Mouse (Mus musculus) liver, embryonic 14.5 days (tissue): ENCODE results near the gene Cdiptos. TPM values are rescaled to one million over a fixed set of nuclear protein-coding genes. Genes with fewer than 3 reads are reported as not detected.

Experiments
- ATAC-seq: fragments of 200-750 bp; cut with Nextera tagmentation; 2 replicates; pipeline ENCODE4 v1.8.0; 2017; ENCODE audit warnings: moderate number of reproducible peaks, mild to moderate bottlenecking, moderate library complexity; ENCODE audit not compliant: insufficient read depth
- DNase-seq, 3 experiments: peaks; one replicate each; pipeline ENCODE4 v3.0.0-alpha.2; 2012 to 2013; ENCODE audit warnings: low read depth in 3 of 3, low spot score in 3 of 3
- H3K27ac ChIP-seq: fragments of 300-500 bp; sonication (generic); 2 replicates; pipeline ENCODE4 v1.5.1; 2014; ENCODE audit warnings: moderate library complexity, mild to moderate bottlenecking, control low read depth, inconsistent platforms
- H3K27me3 ChIP-seq: fragments of 300-500 bp; sonication (generic); 2 replicates; pipeline ENCODE4 v1.6.1; 2014; ENCODE audit warnings: mild to moderate bottlenecking, low read length, moderate library complexity; ENCODE audit not compliant: control insufficient read depth, insufficient read depth
- H3K36me3 ChIP-seq: fragments of 300-500 bp; sonication (generic); replicated peaks from 2 replicates; pipeline ENCODE4 v1.6.1; 2014; ENCODE audit warnings: low read depth; ENCODE audit not compliant: control insufficient read depth, insufficient read depth
- H3K4me1 ChIP-seq, 2 experiments: fragments of 200-500 bp in 1 of 2; fragments of 300-500 bp in 1 of 2; sonication (generic) in 1 of 2; replicated peaks; 2 replicates each; pipeline ENCODE4 v1.6.1; 2012 to 2014; ENCODE audit warnings: antibody characterized with exemption in 1 of 2, inconsistent platforms in 1 of 2, low read length in 1 of 2; ENCODE audit not compliant: control insufficient read depth in 2 of 2, insufficient read depth in 2 of 2
- H3K4me2 ChIP-seq: fragments of 300-500 bp; sonication (generic); 2 replicates; pipeline ENCODE4 v1.6.1; 2014; ENCODE audit warnings: low read depth, mild to moderate bottlenecking, control low read depth, moderate library complexity
- H3K4me3 ChIP-seq, 2 experiments: fragments of 200-500 bp in 1 of 2; fragments of 300-500 bp in 1 of 2; sonication (generic) in 1 of 2; 2 replicates each; pipeline ENCODE4 v1.5.1; 2012 to 2014; ENCODE audit warnings: low read depth in 2 of 2, low read length in 2 of 2, mild to moderate bottlenecking in 2 of 2, control low read depth in 1 of 2, inconsistent platforms in 1 of 2, moderate library complexity in 1 of 2; ENCODE audit not compliant: insufficient read depth in 1 of 2
- H3K9ac ChIP-seq: fragments of 300-500 bp; sonication (generic); replicated peaks from 2 replicates; pipeline ENCODE4 v1.6.1; 2014; ENCODE audit warnings: mild to moderate bottlenecking, control low read depth, moderate library complexity
- H3K9me3 ChIP-seq: fragments of 300-500 bp; sonication (generic); 2 replicates; pipeline ENCODE4 v1.6.1; 2016; ENCODE audit warnings: low read length, mixed read lengths; ENCODE audit not compliant: control insufficient read depth
- CTCF ChIP-seq: IDR thresholded peaks from 2 replicates; pipeline ENCODE4 v1.5.1; 2016; ENCODE audit warnings: antibody characterized with exemption, low read depth, control low read depth
- EP300 ChIP-seq: IDR thresholded peaks from 2 replicates; pipeline ENCODE4 v1.6.1; 2016; ENCODE audit warnings: antibody characterized with exemption, low read depth
- WGBS: fragments of 180-500 bp; shearing (Covaris S2); extraction: QIAGEN DNeasy Blood & Tissue Kit; methylation state at CpG from one replicate; pipeline ENCODE4 v1.1.7; 2014; ENCODE audit not compliant: insufficient replicate concordance; 5-methylcytosine and 5-hydroxymethylcytosine counted together
- polyA plus RNA-seq, 2 experiments: library from polyadenylated mRNA; depleted of rRNA in 1 of 2; stranded (reverse) in 1 of 2; unstranded in 1 of 2; fragments of >200 nt; fragmentation: Nextera tagmentation in 1 of 2; extraction: Ambion mirVana in 1 of 2; gene quantifications; 2 replicates each; pipeline versions ENCODE4 v1.2.1 to v1.2.3; 2012 to 2014

Gene Cdiptos
- polyA plus RNA-seq, 2 experiments: 0.18 to 0.20 TPM

- no peak for ATAC-seq
- no peak for DNase-seq
- Histone ChIP-seq H3K36me3 (no peaks in the 10 kb centered on the region), H3K4me2 (no peak overlapping the region), H3K27ac (no peak overlapping the region), H3K9ac (no peak overlapping the region), H3K4me1 (peaks cover 14 to 18% of the 10 kb centered on the region in 2 experiments), H3K9me3 (no peaks in the 10 kb centered on the region), H3K4me3 (no peak overlapping the region), H3K27me3 (no peaks in the 10 kb centered on the region)
- 67% methylated on average over 4 of the region's 4 CpGs for WGBS
- TF ChIP-seq EP300: no peak
- peak; percentile 52 for TF ChIP-seq CTCF
Measured at GRCm38 (mm10) chr7:127004122-127004875, 28.4 kb upstream of the Cdiptos start.

- Histone ChIP-seq H3K4me1 (peaks cover 8 to 11% of the 10 kb centered on the region in 2 experiments), H3K9ac (no peak overlapping the region), H3K4me2 (no peak overlapping the region), H3K4me3 (no peak overlapping the region), H3K9me3 (no peaks in the 10 kb centered on the region), H3K27me3 (no peaks in the 10 kb centered on the region), H3K27ac (no peak overlapping the region), H3K36me3 (no peaks in the 10 kb centered on the region)
- ATAC-seq (no peak), DNase-seq (no peak)
- no peak for TF ChIP-seq CTCF
- no peak for TF ChIP-seq EP300
- WGBS: 76% methylated on average over 5 of the region's 5 CpGs
Measured at GRCm38 (mm10) chr7:127003620-127004019, 27.7 kb upstream of the Cdiptos start.

GRCm38 (mm10) chr7:126999568-126999967 lies 23.7 kb upstream of the Cdiptos start:
- no peaks in the 10 kb centered on the region for H3K36me3 ChIP-seq
- H3K4me1 ChIP-seq: no peaks in the 10 kb centered on the region
- TF ChIP-seq CTCF (no peak), EP300 (no peak)
- H3K9ac ChIP-seq: no peak overlapping the region
- DNase-seq: no peak
- H3K4me3 ChIP-seq: no peak overlapping the region
- H3K27me3 ChIP-seq: no peaks in the 10 kb centered on the region
- no peak overlapping the region for H3K27ac ChIP-seq
- H3K4me2 ChIP-seq: no peak overlapping the region
- no peaks in the 10 kb centered on the region for H3K9me3 ChIP-seq
- WGBS: 47% methylated on average over 10 of the region's 10 CpGs
- ATAC-seq: no peak

GRCm38 (mm10) chr7:126996449-126996848 lies 20.6 kb upstream of the Cdiptos start:
- H3K27ac ChIP-seq: no peak overlapping the region
- H3K9me3 ChIP-seq: no peaks in the 10 kb centered on the region
- ATAC-seq (no peak), DNase-seq (no peak)
- H3K4me1 ChIP-seq: no peaks in the 10 kb centered on the region
- H3K27me3 ChIP-seq: no peaks in the 10 kb centered on the region
- TF ChIP-seq CTCF (peak; percentile 42; the same call in 1 of the 2 replicates), EP300 (no peak)
- no peak overlapping the region for H3K9ac ChIP-seq
- 65% methylated on average over 4 of the region's 4 CpGs for WGBS
- H3K4me2 ChIP-seq: no peak overlapping the region
- no peak overlapping the region for H3K4me3 ChIP-seq
- H3K36me3 ChIP-seq: no peaks in the 10 kb centered on the region

- Histone ChIP-seq H3K4me3 (no peak overlapping the region), H3K9ac (no peak overlapping the region), H3K27me3 (no peaks in the 10 kb centered on the region), H3K36me3 (no peaks in the 10 kb centered on the region), H3K9me3 (no peaks in the 10 kb centered on the region), H3K27ac (no peak overlapping the region), H3K4me2 (no peak overlapping the region), H3K4me1 (no peaks in the 10 kb centered on the region)
- ATAC-seq (no peak), DNase-seq (no peak)
- 52% methylated on average over 8 of the region's 8 CpGs for WGBS
- TF ChIP-seq CTCF (no peak), EP300 (no peak)
Measured at GRCm38 (mm10) chr7:126988816-126989215, 12.9 kb upstream of the Cdiptos start.
